Mouse (Mus musculus) bone marrow macrophage, adult 2 months (primary cell): ENCODE measurements at regions not wholly inside any gene's neighbourhood (a gene's known extent, or its start where the extent isn't known, plus 50 kb on each side); places are given as distances from the start of the nearest gene placed in this dataset.

Experiments
- CTCF ChIP-seq: IDR thresholded peaks from 2 replicates; pipeline ENCODE4 v1.5.1; 2012; ENCODE audit warnings: low read depth, mild to moderate bottlenecking, low read length, moderate library complexity
- POLR2A ChIP-seq: IDR thresholded peaks from 2 replicates; pipeline ENCODE4 v1.6.1; 2012; ENCODE audit warnings: mild to moderate bottlenecking, low read depth, low read length, borderline replicate concordance

- TF ChIP-seq CTCF (no peak), POLR2A (no peak)
Measured at GRCm38 (mm10) chr4:93486455-93486854, 151.1 kb upstream of the Tusc1 start.
